Mouse (Mus musculus): ENCODE data around the gene Hs3st5. TPM values are rescaled to one million over a fixed set of nuclear protein-coding genes. Genes with fewer than 3 reads are reported as not detected.
"Not testable (repeated sequence)": the region's sequence is repeated elsewhere in the genome, so short reads cannot be mapped to it uniquely, and the experiment has no call there.

The Hs3st5 gene
- total RNA-seq, 2 experiments from 2014 or later: 0.43 to 0.64 TPM

DNA sequence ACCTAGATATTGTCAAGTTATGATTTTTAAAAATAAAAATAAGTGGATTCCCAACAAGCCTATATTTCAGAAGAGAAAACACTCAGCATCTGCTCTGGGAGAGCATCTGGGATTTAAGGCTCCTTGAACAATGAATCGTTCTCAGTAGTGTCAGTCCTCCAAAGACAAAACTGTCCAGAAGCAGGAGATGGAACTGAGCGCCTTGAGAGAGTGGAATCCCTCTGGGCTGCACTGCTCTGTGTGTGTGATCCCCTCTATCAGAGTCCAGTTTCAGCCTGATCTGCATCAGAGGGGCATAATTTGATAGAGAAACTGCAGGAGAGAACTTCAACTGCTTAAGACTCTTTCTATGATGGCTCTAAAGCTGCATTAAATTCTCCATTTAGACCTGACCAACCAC, 49.5 kb downstream of the Hs3st5 start:
- no peak for DNase-seq (ENCODE audit: low spot score in 2 of 2)

DNA sequence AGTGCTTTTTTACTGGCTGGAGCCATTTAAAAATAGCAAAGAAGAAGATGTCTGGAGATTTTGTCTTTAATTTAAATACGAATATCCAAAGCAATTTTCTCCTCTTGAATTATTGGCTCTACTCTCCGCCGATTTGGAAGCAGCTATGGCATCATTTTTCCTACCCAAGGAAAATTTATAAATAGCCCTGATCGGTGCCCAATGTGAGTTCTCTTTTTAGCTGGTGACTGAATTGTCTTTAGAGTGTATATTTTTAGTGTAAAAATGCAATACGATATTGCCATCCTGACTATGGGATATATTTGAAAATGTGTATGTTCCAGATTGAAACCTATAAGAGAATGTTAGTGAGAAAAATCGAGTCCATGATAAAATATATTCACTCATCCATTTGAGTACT, 51.1 kb downstream of the Hs3st5 start:
- DNase-seq (ENCODE audit: low spot score in 2 of 2): no peak

- no peak for DNase-seq (ENCODE audit: low spot score in 2 of 2)
These were observed 52.1 kb downstream of the Hs3st5 start for GRCm38 (mm10) chr10:36558736-36559135.

- no peak for DNase-seq (ENCODE audit: low spot score in 2 of 2)
These were observed 60.6 kb downstream of the Hs3st5 start for GRCm38 (mm10) chr10:36567258-36567657.

- DNase-seq (ENCODE audit: low spot score in 2 of 2): no peak
These were observed 65.9 kb downstream of the Hs3st5 start for GRCm38 (mm10) chr10:36572540-36572939.

DNA sequence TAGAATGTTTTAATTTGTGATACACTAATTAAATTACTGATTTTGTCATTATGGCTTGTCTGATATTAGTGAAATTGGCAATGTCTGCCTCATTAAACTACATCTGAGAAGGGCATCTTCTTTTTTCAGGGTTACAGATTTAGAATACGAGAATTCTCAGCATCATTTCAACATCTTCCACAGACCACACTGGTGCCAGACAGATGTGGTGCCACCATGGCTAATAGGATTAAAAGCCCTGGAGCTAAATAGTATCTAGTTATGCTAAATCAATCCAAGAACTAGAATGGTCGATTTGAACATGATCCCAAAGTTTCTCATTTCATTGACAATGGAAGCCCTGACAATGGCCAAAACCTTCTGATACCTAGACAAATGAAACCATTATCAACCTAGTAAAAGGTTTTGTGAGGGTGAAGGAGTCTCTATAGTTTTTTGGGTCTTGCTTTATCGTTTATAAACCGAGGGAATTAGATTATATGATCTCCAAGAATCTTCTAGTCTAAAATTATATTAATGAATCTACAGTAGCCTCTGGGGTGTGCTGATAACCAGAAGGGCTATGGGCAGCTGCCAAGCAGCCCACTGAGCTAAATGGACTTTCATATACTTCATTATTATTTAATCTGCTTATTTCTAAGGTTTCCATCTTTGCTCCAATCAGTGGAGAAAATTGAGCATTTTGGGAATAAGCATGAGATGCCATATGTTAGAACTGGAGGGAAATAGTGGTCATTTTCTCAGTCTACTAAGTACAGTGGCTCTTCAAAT, 71.9 kb downstream of the Hs3st5 start:
- DNase-seq (ENCODE audit: low spot score in 2 of 2): no peak

- DNase-seq (ENCODE audit: low spot score in 2 of 2): no peak
These were observed 103.8 kb downstream of the Hs3st5 start for GRCm38 (mm10) chr10:36610400-36610799.

DNA sequence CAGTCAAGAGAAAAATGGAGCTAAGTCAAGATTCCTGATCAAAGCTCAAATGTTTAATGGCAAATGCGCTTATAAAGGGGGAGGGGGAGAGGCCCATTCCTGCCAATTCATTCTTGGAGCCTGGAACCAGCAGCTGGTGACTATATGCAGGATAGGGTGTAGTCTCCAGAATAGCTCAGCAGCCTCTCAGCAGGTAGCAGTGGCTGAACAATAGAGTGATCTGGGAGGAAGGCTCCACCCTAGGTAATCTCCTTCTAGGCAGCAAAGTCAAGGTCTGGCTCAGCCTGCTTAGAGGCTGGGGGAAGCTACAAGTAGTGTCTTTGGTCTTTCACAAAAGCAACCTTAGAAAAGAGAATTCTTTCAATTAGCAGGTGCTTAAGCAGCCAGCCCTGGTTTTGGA, 104.8 kb downstream of the Hs3st5 start:
- not testable (repeated sequence) for DNase-seq (ENCODE audit: low spot score in 2 of 2)

DNA sequence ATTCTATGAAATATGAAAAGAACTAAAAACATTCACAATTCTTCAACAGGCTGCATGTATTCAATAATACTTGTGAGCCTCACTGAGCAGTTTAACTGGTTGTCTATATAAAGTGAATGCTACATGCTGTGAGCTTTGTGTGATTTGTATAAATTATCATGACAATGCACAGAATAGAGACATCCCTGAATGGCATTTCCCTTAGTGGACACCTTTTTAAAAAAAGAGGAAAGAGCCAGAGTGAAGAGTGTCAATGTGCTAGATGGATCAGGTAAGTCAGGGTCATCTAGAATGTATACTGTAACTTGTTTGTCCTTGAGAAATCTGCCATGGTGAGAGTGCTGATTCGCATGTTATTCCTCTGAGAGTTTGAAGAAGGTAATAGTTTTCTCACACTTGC, 116.4 kb downstream of the Hs3st5 start:
- no peak for DNase-seq (ENCODE audit: low spot score in 2 of 2)

GRCm38 (mm10) chr10:36627952-36628351, 121.3 kb downstream of the Hs3st5 start:
- no peak for DNase-seq (ENCODE audit: low spot score in 2 of 2)

- no peak for DNase-seq (ENCODE audit: low spot score in 2 of 2)
These were observed 125.1 kb downstream of the Hs3st5 start for GRCm38 (mm10) chr10:36631746-36632145.

- DNase-seq (ENCODE audit: low spot score in 2 of 2): no peak
These were observed 144.0 kb downstream of the Hs3st5 start for GRCm38 (mm10) chr10:36650653-36651052.

- DNase-seq (ENCODE audit: low spot score in 2 of 2): no peak
These were observed 207.4 kb downstream of the Hs3st5 start for GRCm38 (mm10) chr10:36713974-36714373.

GRCm38 (mm10) chr10:36726239-36726638, 219.6 kb downstream of the Hs3st5 start:
- no peak for DNase-seq (ENCODE audit: low spot score in 2 of 2)

- DNase-seq (ENCODE audit: low spot score in 2 of 2): no peak
These were observed 222.9 kb downstream of the Hs3st5 start for GRCm38 (mm10) chr10:36729361-36730098.

- DNase-seq (ENCODE audit: low spot score in 2 of 2): no peak
These were observed 232.8 kb downstream of the Hs3st5 start for GRCm38 (mm10) chr10:36739375-36739774.

GRCm38 (mm10) chr10:36750021-36750420, 243.4 kb downstream of the Hs3st5 start:
- DNase-seq (ENCODE audit: low spot score in 2 of 2): no peak

GRCm38 (mm10) chr10:36754471-36754870, 247.9 kb downstream of the Hs3st5 start:
- no peak for DNase-seq (ENCODE audit: low spot score in 2 of 2)

DNA sequence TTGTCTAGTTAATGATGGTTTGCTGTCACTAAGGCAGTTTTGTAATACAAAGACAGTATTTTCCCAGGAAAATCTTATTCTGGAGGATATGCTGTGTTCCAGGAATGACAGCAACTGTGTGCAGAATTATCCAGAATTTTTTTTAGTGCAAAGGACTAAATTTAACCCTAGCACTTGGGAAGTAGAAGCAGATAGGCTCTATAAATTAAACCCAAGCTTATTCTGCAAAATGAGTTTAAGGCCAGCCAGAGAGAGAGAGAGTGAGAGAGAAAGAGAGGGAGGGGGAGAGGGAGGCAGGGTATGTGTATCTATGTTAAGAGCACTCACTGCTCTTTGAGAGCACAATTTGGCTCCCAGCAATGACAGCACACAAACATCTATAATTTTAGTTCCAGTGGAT, 267.0 kb downstream of the Hs3st5 start:
- DNase-seq (ENCODE audit: low spot score in 2 of 2): no peak

DNA sequence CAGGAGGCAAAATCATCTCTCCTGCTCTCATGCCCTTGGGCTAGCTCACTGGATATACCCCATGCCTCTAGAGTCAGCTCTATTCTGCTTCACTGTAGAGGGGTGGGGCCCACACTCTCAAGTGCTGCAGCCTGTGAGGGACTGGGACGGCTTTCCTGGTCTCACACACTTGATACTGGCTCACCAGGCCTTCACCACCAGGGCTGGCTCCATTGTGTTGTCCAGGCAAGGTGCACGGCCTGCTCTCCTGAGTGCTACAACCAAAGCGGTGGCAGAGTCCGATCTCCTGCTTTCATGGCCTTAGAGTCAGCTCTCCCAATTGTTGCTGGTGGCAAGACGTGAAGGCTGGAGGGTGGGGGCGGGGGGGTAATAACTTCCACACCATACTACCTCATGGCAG, 268.3 kb downstream of the Hs3st5 start:
- DNase-seq (ENCODE audit: low spot score in 2 of 2): no peak

- DNase-seq (ENCODE audit: low spot score in 2 of 2): no peak
These were observed 275.0 kb downstream of the Hs3st5 start for GRCm38 (mm10) chr10:36781641-36782040.

- no peak for DNase-seq (ENCODE audit: low spot score in 2 of 2)
These were observed 280.4 kb downstream of the Hs3st5 start for GRCm38 (mm10) chr10:36786970-36787369.

DNA sequence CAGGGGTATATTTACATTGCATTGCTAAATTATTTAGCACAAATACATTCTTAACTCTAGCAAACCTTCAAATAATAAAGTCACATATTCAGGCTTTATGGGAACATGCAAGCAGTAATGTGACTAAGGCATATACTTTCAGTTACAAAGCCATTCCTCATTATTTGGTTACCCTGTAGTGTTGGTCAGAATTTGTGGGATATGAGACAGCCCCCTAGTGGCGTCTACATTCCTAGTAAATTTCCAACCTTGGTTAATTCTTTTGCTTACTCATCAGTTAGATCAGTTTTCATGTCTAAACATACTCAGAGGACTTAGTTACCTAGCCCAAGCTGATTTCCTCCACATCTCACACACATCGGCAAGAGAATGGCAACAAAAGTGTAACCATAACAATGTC, 285.2 kb downstream of the Hs3st5 start:
- DNase-seq (ENCODE audit: low spot score in 2 of 2): peak in 1 of 2 experiments; percentile 7
